Mouse (Mus musculus): ENCODE results near the gene Tmc7. TPM values are rescaled to one million over a fixed set of nuclear protein-coding genes. Genes with fewer than 3 reads are reported as not detected.
A peak's percentile ranks its signal among the peaks of the same experiment; 100 is the strongest.

The Tmc7 gene
- total RNA-seq, 2 experiments from 2014 or later: 7.8 to 8.7 TPM

- intact Hi-C loops (cut with DNase I; ENCODE audit: low total_unique reads): no loop called here
- no peak for DNase-seq
These were observed 9.3 kb upstream of the Tmc7 start for GRCm38 (mm10) chr7:118593567-118594407.

- DNase-seq: peak; percentile 26
- intact Hi-C loops (cut with DNase I; ENCODE audit: low total_unique reads): no loop called here
These were observed 7.6 kb upstream of the Tmc7 start for GRCm38 (mm10) chr7:118592146-118592545.

- intact Hi-C loops (cut with DNase I; ENCODE audit: low total_unique reads): no loop called here
- DNase-seq: no peak
These were observed 6.3 kb upstream of the Tmc7 start for GRCm38 (mm10) chr7:118590726-118591305.

- DNase-seq: peak; percentile 74
- intact Hi-C loops (cut with DNase I; ENCODE audit: low total_unique reads): no loop called here
These were observed 1.3 kb upstream of the Tmc7 start for GRCm38 (mm10) chr7:118585856-118586255.

GRCm38 (mm10) chr7:118584926-118585325 lies 390 bp upstream of the Tmc7 start:
- no peak for DNase-seq
- intact Hi-C loops (cut with DNase I; ENCODE audit: low total_unique reads): no loop called here

GRCm38 (mm10) chr7:118583821-118584220 lies 715 bp downstream of the Tmc7 start:
- intact Hi-C loops (cut with DNase I; ENCODE audit: low total_unique reads): no loop called here
- DNase-seq: no peak

- intact Hi-C loops (cut with DNase I; ENCODE audit: low total_unique reads): no loop called here
These were observed 4.6 kb downstream of the Tmc7 start for GRCm38 (mm10) chr7:118579938-118580337.

GRCm38 (mm10) chr7:118578269-118578668 lies 6.3 kb downstream of the Tmc7 start:
- intact Hi-C loops (cut with DNase I; ENCODE audit: low total_unique reads): no loop called here

More at GRCm38 (mm10) chr7:118579938-118580337, 4.6 kb downstream of the Tmc7 start:
- DNase-seq: no peak

GRCm38 (mm10) chr7:118572039-118572438 lies 12.5 kb downstream of the Tmc7 start:
- no peak for DNase-seq
- intact Hi-C loops (cut with DNase I; ENCODE audit: low total_unique reads): no loop called here

More at GRCm38 (mm10) chr7:118578269-118578668, 6.3 kb downstream of the Tmc7 start:
- no peak for DNase-seq

- intact Hi-C loops (cut with DNase I; ENCODE audit: low total_unique reads): no loop called here
These were observed 13.2 kb downstream of the Tmc7 start for GRCm38 (mm10) chr7:118571350-118571749.

GRCm38 (mm10) chr7:118569121-118569543 lies 15.4 kb downstream of the Tmc7 start:
- DNase-seq: no peak
- intact Hi-C loops (cut with DNase I; ENCODE audit: low total_unique reads): no loop called here

More at GRCm38 (mm10) chr7:118571350-118571749, 13.2 kb downstream of the Tmc7 start:
- no peak for DNase-seq

GRCm38 (mm10) chr7:118554290-118554689 lies 30.2 kb downstream of the Tmc7 start:
- intact Hi-C loops (cut with DNase I; ENCODE audit: low total_unique reads): no loop called here
- no peak for DNase-seq

- no peak for DNase-seq
These were observed 30.7 kb downstream of the Tmc7 start for GRCm38 (mm10) chr7:118553881-118554280.

GRCm38 (mm10) chr7:118547451-118547850 lies 37.1 kb downstream of the Tmc7 start:
- intact Hi-C loops (cut with DNase I; ENCODE audit: low total_unique reads): no loop called here
- DNase-seq: no peak

More at GRCm38 (mm10) chr7:118553881-118554280, 30.7 kb downstream of the Tmc7 start:
- intact Hi-C loops (cut with DNase I; ENCODE audit: low total_unique reads): no loop called here

GRCm38 (mm10) chr7:118544128-118544527 lies 40.4 kb downstream of the Tmc7 start:
- no peak for DNase-seq
- intact Hi-C loops (cut with DNase I; ENCODE audit: low total_unique reads): no loop called here

GRCm38 (mm10) chr7:118535076-118535475 lies 49.5 kb downstream of the Tmc7 start:
- intact Hi-C loops (cut with DNase I; ENCODE audit: low total_unique reads): no loop called here

GRCm38 (mm10) chr7:118534326-118534725 lies 50.2 kb downstream of the Tmc7 start:
- intact Hi-C loops (cut with DNase I; ENCODE audit: low total_unique reads): no loop called here

More at GRCm38 (mm10) chr7:118535076-118535475, 49.5 kb downstream of the Tmc7 start:
- DNase-seq: no peak

GRCm38 (mm10) chr7:118533178-118533578 lies 51.4 kb downstream of the Tmc7 start, which contains the start of gene Coq7:
TSS of gene Coq7 (minus strand) at chr7:118533356.
- intact Hi-C loops (cut with DNase I; ENCODE audit: low total_unique reads): no loop called here
- DNase-seq: peak; percentile 92

More at GRCm38 (mm10) chr7:118534326-118534725, 50.2 kb downstream of the Tmc7 start:
- no peak for DNase-seq

- intact Hi-C loops (cut with DNase I; ENCODE audit: low total_unique reads): no loop called here
- peak; percentile 97 for DNase-seq
These were observed 51.9 kb downstream of the Tmc7 start for GRCm38 (mm10) chr7:118532519-118533177.

- DNase-seq: no peak
- intact Hi-C loops (cut with DNase I; ENCODE audit: low total_unique reads): no loop called here
These were observed 57.6 kb downstream of the Tmc7 start for GRCm38 (mm10) chr7:118526967-118527366.

Data from gastrocnemius, postnatal 14 days (tissue).